Mouse (Mus musculus) heart, embryonic 14.5 days (tissue): ENCODE data around the gene Gpr65. TPM values are rescaled to one million over a fixed set of nuclear protein-coding genes. Genes with fewer than 3 reads are reported as not detected.

ENCODE experiments used
- ATAC-seq: fragments of 200-750 bp; cut with Nextera tagmentation; 2 replicates; pipeline ENCODE4 v1.8.0; 2017; ENCODE audit warnings: low read depth, moderate TSS enrichment; ENCODE audit not compliant: insufficient number of reproducible peaks, insufficient read depth, low FRiP score
- H3K27ac ChIP-seq, 2 experiments: fragments of 200-500 bp in 1 of 2; fragments of 300-500 bp in 1 of 2; sonication (generic) in 1 of 2; replicated peaks in 1 of 2; 2 replicates each; pipeline ENCODE4 v1.5.1; 2012 to 2014; ENCODE audit warnings: low read depth in 2 of 2, low read length in 2 of 2, control low read depth in 1 of 2, mild to moderate bottlenecking in 1 of 2, mixed read lengths in 1 of 2; ENCODE audit not compliant: control insufficient read depth in 1 of 2, insufficient read depth in 1 of 2
- H3K27me3 ChIP-seq: fragments of 300-500 bp; sonication (generic); 2 replicates; pipeline ENCODE4 v1.6.1; 2014; ENCODE audit warnings: mild to moderate bottlenecking, low read length, control low read depth; ENCODE audit not compliant: control insufficient read depth, insufficient read depth
- H3K36me3 ChIP-seq: fragments of 300-500 bp; sonication (generic); 2 replicates; pipeline ENCODE4 v1.6.1; 2014; ENCODE audit warnings: mild to moderate bottlenecking, control low read depth, low read length, mixed read lengths; ENCODE audit not compliant: control insufficient read depth, insufficient read depth
- H3K4me1 ChIP-seq, 2 experiments: fragments of 200-500 bp in 1 of 2; fragments of 300-500 bp in 1 of 2; sonication (generic) in 1 of 2; 2 replicates each; pipeline ENCODE4 v1.6.1; 2012 to 2014; ENCODE audit warnings: low read length in 2 of 2, control low read depth in 1 of 2, mixed read lengths in 1 of 2; ENCODE audit not compliant: control insufficient read depth in 2 of 2, insufficient read depth in 2 of 2
- H3K4me2 ChIP-seq: fragments of 300-500 bp; sonication (generic); 2 replicates; pipeline ENCODE4 v1.6.1; 2014; ENCODE audit warnings: mild to moderate bottlenecking, low read length
- H3K4me3 ChIP-seq, 2 experiments: fragments of 200-500 bp in 1 of 2; fragments of 300-500 bp in 1 of 2; sonication (generic) in 1 of 2; 2 replicates each; pipeline ENCODE4 v1.5.1; 2012 to 2014; ENCODE audit warnings: low read length in 2 of 2, mild to moderate bottlenecking in 2 of 2, control low read depth in 1 of 2, low read depth in 1 of 2, moderate library complexity in 1 of 2; ENCODE audit not compliant: control insufficient read depth in 1 of 2, insufficient read depth in 1 of 2
- H3K9ac ChIP-seq: fragments of 300-500 bp; sonication (generic); 2 replicates; pipeline ENCODE4 v1.6.1; 2014; ENCODE audit warnings: mild to moderate bottlenecking, low read length
- H3K9me3 ChIP-seq: fragments of 300-500 bp; sonication (generic); 2 replicates; pipeline ENCODE4 v1.6.1; 2016; ENCODE audit warnings: low read length, control low read depth; ENCODE audit not compliant: control insufficient read depth
- WGBS: fragments of 180-500 bp; shearing (Covaris S2); extraction: QIAGEN DNeasy Blood & Tissue Kit; methylation state at CpG from one replicate; pipeline ENCODE4 v1.1.7; 2014; 5-methylcytosine and 5-hydroxymethylcytosine counted together
- polyA plus RNA-seq: library from polyadenylated mRNA; unstranded; fragments of >200 nt; fragmentation: Nextera tagmentation; extraction: Ambion mirVana; gene quantifications from 2 replicates; pipeline ENCODE4 v1.2.1, GENCODE M21; 2014

The Gpr65 gene
- polyA plus RNA-seq, 1 experiment from 2014 or later = 1.0 TPM

GRCm38 (mm10) chr12:98265697-98266096 lies 2.7 kb upstream of the Gpr65 start:
- Histone ChIP-seq H3K36me3 (no peaks in the 10 kb centered on the region), H3K4me2 (no peak overlapping the region), H3K27me3 (no peaks in the 10 kb centered on the region), H3K9ac (no peak overlapping the region), H3K27ac (no peak overlapping the region), H3K9me3 (no peaks in the 10 kb centered on the region), H3K4me1 (no peaks in the 10 kb centered on the region), H3K4me3 (no peak overlapping the region)
- no peak for ATAC-seq
- 85% methylated on average over 9 of the region's 9 CpGs for WGBS

DNA sequence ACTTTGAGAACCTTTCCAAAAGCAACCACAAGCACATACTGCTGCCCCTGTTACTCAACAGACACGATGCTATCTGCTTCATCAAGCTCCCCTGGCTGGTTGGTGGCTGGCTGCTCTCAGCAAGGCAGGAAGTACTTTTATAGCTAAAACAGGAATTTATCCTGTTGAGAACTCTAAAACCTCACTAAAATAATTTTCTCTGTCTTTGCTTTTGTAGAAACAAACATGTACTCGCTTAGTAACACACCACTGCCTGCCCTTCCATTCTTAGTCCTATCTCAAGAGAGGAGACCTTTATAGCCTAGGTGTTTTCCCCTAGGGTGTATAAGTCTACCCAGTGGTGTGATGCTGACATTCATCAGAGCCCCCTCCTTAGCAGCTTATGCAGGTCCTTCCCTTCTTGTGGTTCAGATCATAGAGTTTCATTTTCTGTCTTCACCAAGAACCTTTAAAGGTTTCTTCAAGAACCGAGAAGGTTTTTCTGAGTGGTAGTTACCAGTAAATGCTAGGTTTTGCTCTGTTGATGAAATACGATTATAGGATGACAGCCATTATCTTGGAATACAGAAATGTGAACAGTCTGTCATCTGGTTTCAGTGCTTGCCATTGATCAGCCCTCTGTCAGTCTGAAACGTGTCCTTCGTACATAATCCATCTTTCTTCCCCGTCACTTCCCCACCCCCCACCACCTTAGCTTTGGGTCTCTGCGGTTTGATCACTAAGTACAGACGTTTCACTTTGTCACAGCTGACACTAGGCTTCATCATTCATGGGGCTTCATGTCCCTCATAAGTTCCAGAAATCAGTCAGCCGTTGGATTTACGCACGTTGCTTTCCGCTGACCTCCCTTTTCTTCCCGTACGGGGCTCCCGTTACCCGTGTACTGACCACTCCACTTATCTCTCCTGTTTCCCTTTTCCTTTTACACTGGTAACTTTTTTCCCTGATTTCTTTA lies 1.6 kb downstream of the Gpr65 start:
- H3K36me3 ChIP-seq = no peaks in the 10 kb centered on the region
- H3K9ac ChIP-seq = no peak overlapping the region
- no peak overlapping the region for H3K27ac ChIP-seq
- H3K4me3 ChIP-seq = peak overlapping the region; percentile 5 to 6; a peak in 1 of 4 replicates
- no peaks in the 10 kb centered on the region for H3K9me3 ChIP-seq
- WGBS = 61% methylated on average over 17 of the region's 17 CpGs
- no peaks in the 10 kb centered on the region for H3K27me3 ChIP-seq
- H3K4me1 ChIP-seq = no peaks in the 10 kb centered on the region
- ATAC-seq = no peak
- H3K4me2 ChIP-seq = peak overlapping the region; percentile 46

DNA sequence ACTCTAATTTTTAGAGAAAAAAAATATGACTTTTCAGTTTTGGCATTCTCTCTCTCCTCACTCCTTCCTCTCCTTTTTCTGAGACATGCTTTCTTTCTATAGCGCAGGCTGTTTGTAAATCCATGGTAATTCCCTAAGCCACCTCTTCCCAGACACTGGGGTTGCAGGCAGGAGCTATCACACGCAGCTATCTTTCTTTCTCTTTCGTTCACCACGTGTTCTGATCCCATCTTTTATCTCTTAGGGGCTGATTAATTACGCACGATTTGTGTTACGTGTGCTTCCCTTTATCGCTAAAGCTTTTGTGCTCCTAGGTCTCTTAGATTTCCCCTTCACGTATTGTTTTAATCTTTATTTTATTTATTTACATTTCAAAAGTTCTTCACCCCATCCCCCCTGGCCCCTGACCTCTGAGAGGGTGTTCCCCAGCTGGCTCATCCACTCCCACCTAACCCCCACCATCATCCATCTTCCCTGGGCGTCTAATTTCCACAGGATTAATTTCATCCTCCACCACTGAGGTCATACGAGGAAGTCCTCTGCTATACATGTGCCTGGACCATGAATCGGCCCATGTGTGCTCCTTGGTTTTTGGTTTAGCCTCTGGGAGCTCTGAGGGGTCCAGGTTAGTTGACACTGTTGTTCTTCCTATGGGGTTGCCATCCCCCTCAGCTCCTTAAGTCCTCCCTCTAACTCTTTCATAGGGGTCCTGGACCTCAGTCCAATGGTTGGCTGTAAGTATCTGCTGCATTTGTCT lies 2.6 kb downstream of the Gpr65 start:
- no peaks in the 10 kb centered on the region for H3K27me3 ChIP-seq
- H3K36me3 ChIP-seq = no peaks in the 10 kb centered on the region
- 68% methylated on average over 12 of the region's 12 CpGs for WGBS
- ATAC-seq = no peak
- H3K9ac ChIP-seq = no peak overlapping the region
- peak overlapping the region; percentile 46; the same call in 1 of the 2 replicates for H3K4me2 ChIP-seq
- H3K9me3 ChIP-seq = no peaks in the 10 kb centered on the region
- no peaks in the 10 kb centered on the region for H3K4me1 ChIP-seq
- no peak overlapping the region for H3K27ac ChIP-seq
- no peak overlapping the region for H3K4me3 ChIP-seq

DNA sequence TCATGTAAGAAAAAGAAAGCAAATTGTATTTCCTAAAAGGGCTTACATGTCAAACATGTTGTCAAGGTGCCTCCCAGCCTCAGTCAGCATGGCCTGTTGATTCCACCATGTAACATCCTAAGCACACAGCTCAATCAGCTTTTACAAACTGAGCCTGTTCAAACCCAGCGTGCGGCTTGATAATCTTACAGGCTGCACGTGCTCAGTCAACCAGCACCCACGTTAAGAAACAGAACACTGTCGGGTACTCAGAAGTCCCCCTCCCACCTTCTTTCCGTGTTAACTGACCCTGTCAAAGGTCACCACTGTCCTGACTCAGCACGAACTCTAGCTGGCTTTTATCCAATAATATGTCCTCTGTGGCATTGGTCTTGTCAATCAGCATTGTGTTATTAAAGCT lies 4.0 kb downstream of the Gpr65 start:
- ATAC-seq = no peak
- Histone ChIP-seq H3K9me3 (no peaks in the 10 kb centered on the region), H3K27ac (no peak overlapping the region), H3K4me3 (no peak overlapping the region), H3K9ac (no peak overlapping the region), H3K27me3 (no peaks in the 10 kb centered on the region), H3K36me3 (no peaks in the 10 kb centered on the region), H3K4me2 (no peak overlapping the region), H3K4me1 (no peaks in the 10 kb centered on the region)
- WGBS = 47% methylated on average over 7 of the region's 7 CpGs

- ATAC-seq = no peak
- H3K36me3 ChIP-seq = no peaks in the 10 kb centered on the region
- H3K4me2 ChIP-seq = no peak overlapping the region
- H3K9me3 ChIP-seq = no peaks in the 10 kb centered on the region
- H3K9ac ChIP-seq = no peak overlapping the region
- H3K4me1 ChIP-seq = peaks cover 2 to 8% of the 10 kb centered on the region in 2 experiments; a peak in 3 of 4 replicates
- no peaks in the 10 kb centered on the region for H3K27me3 ChIP-seq
- no peak overlapping the region for H3K27ac ChIP-seq
- H3K4me3 ChIP-seq = no peak overlapping the region
- 28% methylated on average over 5 of the region's 5 CpGs for WGBS
Measured at GRCm38 (mm10) chr12:98280530-98280929, 12.1 kb downstream of the Gpr65 start.

DNA sequence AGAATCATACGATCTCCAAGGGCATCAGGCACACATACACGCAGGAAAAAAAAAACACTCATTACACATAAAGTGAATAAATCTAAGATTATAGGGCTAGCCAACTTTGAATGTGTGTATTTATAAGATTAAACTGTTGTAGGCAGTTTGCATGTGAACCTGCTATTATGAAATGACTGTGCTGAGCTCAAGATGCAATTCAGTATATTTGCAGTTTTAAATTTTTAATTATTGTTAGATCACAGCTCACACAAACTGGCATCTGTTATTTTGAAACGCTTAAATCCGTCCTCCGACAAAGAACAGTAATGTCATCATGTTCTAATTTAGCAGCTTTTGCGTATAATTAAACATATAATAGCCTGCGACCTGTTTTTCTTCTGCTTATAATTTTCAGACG lies 12.6 kb downstream of the Gpr65 start:
- H3K4me3 ChIP-seq = no peak overlapping the region
- H3K27ac ChIP-seq = no peak overlapping the region
- peaks cover 2 to 8% of the 10 kb centered on the region in 2 experiments; a peak in 3 of 4 replicates for H3K4me1 ChIP-seq
- no peak overlapping the region for H3K4me2 ChIP-seq
- no peak overlapping the region for H3K9ac ChIP-seq
- no peaks in the 10 kb centered on the region for H3K9me3 ChIP-seq
- 71% methylated on average over 8 of the region's 8 CpGs for WGBS
- H3K27me3 ChIP-seq = no peaks in the 10 kb centered on the region
- ATAC-seq = no peak
- no peaks in the 10 kb centered on the region for H3K36me3 ChIP-seq

DNA sequence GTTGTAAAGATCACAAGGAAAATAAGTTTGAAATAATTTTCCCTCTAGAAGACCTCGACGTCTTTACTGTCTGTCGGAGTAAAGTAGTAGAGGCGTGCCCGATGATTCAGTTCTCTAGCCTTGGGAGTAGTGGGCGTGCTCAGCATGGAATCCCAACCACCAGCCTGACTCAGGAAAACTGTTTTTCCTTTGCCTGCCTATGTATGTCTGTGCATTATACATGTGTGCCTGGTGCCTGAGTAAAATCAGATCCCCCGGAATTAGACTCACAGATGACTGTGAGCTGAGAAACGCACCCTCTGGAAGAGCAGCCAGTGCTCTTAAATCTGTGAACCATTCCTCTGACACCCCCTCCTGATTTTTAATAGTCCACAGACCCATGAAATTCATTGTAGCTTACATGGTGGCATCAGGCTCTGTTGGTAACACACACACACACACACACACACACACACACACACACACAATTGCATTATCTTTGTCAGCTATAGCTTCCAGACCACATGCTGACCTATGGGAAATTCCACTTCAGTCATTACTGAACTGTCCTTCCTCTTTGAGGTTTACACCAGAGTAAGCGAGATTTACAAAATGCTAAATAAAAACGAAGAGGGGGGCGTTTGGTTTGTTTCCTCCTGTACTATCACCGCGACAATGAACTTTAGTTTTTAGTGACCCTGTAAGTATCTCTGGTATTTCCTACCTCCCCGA lies 14.5 kb downstream of the Gpr65 start:
- no peak overlapping the region for H3K9ac ChIP-seq
- H3K9me3 ChIP-seq = no peaks in the 10 kb centered on the region
- ATAC-seq = no peak
- H3K27ac ChIP-seq = peak overlapping the region in 1 of 2 experiments; percentile 34; a peak in 1 of 4 replicates
- no peak overlapping the region for H3K4me2 ChIP-seq
- H3K4me1 ChIP-seq = peaks cover 2 to 8% of the 10 kb centered on the region in 2 experiments; a peak in 3 of 4 replicates
- WGBS = 58% methylated on average over 14 of the region's 14 CpGs
- no peak overlapping the region for H3K4me3 ChIP-seq
- H3K27me3 ChIP-seq = no peaks in the 10 kb centered on the region
- H3K36me3 ChIP-seq = no peaks in the 10 kb centered on the region
